Mouse (Mus musculus): Measurements from ENCODE around the gene Prkcb.

Prkcb gene

DNA sequence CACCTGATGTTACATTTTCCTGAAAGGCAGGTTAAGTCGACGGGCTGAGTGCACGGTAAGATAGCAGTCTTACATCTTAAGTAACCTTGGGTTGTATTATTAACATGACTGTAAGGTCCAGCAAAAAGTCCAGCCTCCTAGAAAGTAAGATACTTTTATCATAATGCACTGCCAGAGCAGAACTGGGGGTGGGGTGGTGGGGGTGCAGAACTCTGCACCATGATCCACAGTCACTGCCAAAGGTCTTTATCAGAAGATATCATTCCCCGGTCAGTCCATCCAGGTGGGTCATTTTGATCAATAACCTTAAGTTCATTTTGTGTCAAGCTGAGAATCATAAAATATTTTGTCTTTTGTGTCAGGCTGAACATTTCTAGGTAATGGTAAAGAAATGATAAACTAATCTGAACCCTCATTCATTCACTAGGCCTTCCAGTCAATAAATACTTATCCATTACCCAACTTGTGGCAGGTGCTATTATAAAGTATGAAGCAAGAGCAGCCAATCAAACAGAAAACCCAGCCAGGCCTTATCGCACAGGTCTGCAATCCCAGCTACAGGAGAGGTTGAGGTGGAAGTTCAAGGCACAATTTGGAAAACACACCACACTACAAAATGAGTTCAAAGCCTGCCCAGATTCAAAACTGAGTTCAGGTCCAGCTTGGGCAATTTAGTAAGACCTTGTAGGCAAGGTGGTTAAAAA, 369.0 kb downstream of the Prkcb start:
- DNase-seq (ENCODE audit: low spot score in 2 of 2): no peak

DNA sequence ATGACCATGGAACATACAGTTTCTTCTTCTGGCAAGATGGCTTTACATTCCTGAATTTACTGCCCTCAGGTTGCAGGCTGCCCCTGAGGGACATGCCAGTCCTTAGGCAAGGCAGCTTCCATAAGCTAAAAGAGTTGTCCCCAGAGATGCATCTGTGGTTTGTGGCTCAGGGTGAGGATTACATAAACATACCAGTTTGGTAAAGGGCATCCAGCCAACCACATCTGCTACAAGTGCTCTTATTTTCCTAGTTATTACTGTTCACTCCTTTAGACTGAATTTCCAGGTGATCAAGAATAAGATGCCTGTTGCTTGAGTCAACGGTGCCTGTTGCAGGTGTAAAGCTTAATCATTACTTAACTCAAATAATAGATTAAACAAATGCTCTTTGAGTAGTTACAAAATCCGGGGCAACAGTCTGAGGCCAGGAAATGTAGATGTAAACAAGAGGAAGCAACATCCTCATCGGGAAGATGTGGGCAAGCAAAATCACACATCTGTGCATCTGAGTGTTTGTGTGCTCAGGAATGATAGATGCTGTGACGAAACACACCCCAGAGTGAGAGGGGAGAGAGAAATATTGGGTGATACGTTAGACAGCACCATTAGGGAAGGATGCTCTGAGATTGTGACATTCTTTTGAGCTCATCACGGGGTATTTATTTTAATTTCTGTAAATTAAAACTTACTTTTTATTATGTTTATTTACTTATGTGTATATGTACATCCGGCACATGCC, 376.9 kb downstream of the Prkcb start:
- no peak for DNase-seq (ENCODE audit: low spot score in 2 of 2)

DNA sequence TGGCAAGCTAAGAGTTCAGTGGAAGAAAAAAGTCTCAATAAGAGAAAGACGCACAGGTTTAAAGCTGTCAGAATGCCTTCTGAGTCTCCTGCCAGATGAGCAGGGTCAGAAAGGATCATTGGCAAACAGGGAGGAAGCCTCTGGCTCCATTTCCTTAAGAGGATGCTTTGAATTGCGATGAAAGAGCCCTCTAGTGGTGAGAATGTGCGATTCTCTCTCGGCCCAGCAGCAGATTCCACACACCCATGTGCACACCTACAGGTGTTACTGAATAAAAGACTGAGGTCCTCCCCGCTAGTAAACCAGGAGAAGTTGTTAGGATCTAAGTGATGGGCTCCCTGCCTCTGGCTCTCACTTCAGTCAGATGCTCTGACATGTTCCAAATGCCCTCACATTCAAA, 379.4 kb downstream of the Prkcb start:
- DNase-seq (ENCODE audit: low spot score in 2 of 2): no peak

DNA sequence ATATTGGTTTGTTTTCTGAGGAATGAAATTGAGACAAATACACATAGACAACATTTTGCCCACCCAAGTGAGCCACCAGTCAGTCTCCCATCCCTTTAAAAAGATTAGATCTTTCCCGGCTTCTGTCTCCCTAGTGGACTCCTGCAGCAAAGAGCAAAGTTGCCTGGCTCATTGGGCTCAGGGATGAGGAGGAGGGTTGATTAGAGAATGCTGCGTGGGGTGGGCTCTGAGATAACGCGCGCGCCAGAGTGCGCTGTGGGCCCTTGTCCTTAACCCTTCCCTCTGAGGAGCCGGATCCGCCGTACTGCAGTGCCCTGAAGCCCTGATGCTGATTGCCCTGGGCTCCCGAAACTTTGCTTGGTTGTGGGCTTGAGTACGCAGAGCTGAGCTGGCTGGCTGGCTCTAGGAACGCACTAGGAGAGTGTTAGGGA, 381.9 kb downstream of the Prkcb start, which contains the start of gene Cacng3:
Gene Cacng3 (plus strand): TSS at position 51 of the 431 bp plus-strand sequence.
- no peak for DNase-seq (ENCODE audit: low spot score in 2 of 2)

DNA sequence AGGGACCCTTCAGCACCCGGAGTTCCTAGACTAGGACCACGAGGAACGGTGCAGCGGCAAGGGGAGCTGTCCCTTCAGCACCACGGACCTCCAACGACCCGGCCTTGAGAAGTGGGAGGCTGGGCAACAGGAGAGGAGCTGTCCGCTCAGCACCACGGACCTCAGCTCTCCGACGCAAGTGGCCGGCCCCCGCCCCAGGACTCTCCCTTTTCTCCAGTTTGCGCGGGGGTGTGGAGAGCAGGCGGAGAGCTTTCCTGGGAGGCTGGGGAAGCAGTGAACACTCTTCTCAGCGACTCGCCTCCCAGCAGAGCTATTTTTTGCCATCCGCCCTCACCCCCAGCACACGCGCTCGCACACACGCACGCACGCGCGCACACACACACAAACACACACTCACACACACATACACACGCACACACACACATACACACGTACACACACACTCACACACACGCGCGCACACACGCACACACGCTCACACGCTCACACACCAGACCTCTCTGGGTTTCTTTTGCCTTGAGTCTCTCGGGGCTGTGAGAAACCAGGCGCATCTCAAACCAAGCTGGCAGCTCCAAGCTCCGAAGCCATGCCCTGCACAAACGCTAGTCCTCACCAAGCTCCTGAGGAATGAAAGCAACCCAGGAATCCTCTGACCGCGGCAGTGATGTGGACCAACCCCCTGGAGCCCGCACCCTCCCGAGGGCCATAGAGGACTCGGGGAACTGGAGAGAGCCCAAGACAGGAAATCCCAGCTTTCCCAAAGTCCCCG, 382.5 kb downstream of the Prkcb start:
- peak; percentile 49 to 51 for DNase-seq (ENCODE audit: low spot score in 2 of 2)

DNA sequence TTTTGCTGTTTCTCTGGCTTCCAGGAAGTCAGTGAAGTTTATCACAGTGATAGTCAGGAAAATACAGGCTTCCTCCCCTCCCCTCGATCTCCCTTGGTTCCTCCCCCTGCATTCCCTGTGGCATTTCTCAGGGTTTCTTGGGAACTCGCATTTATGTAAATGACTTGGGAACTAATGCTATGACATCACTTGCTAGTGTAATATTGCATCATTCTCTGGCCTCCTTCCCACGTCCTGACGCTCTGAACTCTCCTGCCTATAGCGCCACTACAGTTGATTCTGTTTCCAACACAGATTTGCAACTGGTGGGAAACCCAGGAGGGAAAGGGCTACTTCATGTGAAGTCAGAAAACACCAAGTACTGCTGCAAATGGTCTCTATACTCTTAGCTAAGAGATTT, 384.4 kb downstream of the Prkcb start:
- no peak for DNase-seq (ENCODE audit: low spot score in 2 of 2)

DNA sequence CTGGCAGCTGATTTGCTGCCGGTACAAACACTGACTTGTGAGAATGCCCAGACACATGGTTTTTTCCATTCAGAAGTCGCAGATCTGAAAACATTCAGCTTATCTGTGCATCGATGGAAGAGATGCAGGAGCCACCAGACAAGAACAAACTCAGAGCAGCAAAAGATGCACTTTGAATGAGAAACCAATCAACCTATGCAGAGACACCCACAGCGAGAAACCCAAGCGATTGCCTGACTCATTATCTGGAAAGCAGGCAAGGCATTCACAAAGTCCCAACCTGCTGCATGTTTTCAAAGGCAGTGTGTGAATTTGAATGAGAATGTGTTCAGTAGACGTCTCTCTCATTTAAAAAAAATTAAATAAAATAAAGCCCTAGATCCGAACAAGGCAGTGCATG, 386.7 kb downstream of the Prkcb start:
- no peak for DNase-seq (ENCODE audit: low spot score in 2 of 2)
